Mouse (Mus musculus) kidney, postnatal 10 days (tissue): ENCODE measurements around the gene Kcnk10.

Experiments
- DNase-seq: peaks from one replicate; pipeline ENCODE4 v3.0.0; 2021; ENCODE audit warnings: mixed read lengths

Gene Kcnk10

DNA sequence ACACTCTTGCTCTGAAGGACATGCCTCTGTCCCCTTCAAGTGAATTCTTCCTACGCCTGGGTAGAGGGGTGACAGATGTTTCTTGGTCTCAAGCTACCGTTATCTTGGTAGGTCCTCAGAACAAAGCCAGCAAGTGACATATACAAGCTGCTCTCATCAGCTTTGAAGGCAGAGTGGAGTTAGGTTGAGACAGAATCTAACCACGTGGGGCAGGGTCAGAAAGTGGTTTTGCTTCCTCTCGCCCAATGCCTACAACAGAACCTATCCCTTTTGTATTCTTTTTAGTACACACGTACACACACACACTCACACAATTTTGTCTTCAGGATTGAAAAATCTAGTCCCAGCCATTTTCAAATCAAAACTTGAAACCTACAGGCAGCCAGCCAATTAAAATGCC lies 186.8 kb downstream of the Kcnk10 start:
- no peak for DNase-seq

DNA sequence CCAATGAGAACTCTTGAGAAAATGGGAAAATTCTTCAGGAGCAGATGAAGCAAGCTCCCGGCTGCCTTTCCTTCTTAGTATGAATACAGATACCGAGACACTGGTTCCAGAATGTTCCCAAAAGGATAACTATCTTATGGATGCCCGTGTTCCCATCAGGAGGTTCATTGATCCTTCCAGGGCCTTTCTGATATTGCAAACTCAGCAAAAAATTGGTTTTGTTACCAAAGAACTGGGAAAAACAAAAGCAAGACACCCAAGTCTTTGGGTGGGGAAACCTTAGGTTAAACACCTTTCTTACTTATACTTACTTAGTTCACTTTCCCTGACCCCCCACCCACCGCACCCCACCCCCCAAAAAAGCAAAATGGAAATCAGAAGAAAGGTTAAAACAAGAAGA lies 188.5 kb downstream of the Kcnk10 start:
- no peak for DNase-seq
